In the genomic region with DNA sequence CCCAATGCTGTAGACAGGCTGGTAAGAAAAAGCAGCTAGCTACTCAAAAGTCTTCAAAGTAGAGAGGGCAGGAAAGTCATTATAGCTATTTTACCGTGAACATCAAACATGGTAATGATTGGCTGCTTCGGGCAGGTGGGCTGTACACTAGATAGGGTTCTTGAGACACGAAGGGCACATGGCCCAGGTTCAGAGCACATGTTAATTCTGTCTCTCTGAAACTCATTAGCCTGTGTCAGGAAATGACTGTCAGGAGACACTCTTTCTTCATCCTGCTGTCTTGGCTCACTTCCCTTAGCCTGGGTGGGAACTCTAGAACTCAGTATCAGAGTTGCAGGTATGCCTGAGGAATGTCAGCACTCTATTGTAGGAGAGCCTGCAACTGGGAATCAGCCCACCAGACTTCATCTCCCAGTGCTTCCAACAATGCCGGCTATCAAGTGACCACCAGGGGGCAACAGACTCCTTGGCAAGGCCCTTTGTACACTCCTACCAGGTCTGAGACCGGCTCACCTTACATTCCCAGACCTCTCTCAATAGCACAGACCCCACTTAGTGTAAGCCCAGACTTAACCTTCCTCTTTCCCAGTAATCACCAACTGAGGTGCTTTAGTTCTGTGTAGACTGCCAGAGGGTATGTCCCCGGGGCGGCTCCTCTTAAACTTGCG, we compare ENCODE assay signal across 9 mouse cellular contexts. TPM values are rescaled to one million over a fixed set of nuclear protein-coding genes. Genes with fewer than 3 reads are reported as not detected.
A peak's percentile ranks its signal among the peaks of the same experiment; 100 is the strongest.
DNase-seq lines count a peak whose midpoint lies in the region; ATAC-seq and TF ChIP-seq lines count a peak whose summit lies in the region.
"Had no signal": no experiment of that assay in that cellular context is flagged by ENCODE, and none has a peak within 500 bp of the region (broad histone marks: within the 10 kb centered on the region; RNA-seq: fewer than 3 reads in every experiment).

No protein-coding gene starts in this region.

- CTCF ChIA-PET in Patski (lab: Charles Lee) = interaction anchor here (0.6 to 2.7 kb wide), 5 partner anchors 9 to 100 kb away, joined by 3 to 8 read pairs (median 4); no protein-coding TSS in a partner anchor

- H3K4me2 ChIP-seq in hindbrain, embryonic 13.5 days = no peak overlapping the region

- H3K27ac ChIP-seq in hindbrain, embryonic 13.5 days = no peak overlapping the region

- H3K36me3 ChIP-seq in hindbrain, embryonic 13.5 days = 0 out of 2 replicates have a peak, but pooled peaks cover 6% of the 10 kb centered on the region

- in situ Hi-C loops in Patski (cut with MboI; ENCODE audit: low pct_unique_long_range_greater_than_20kb) = loop anchor here (5.0 to 25.0 kb wide), 4 partner anchors 125 to 850 kb away; a partner anchor contains a TSS

- 40% methylated on average over 8 of the region's 8 CpGs for WGBS in hindbrain, embryonic 13.5 days

- no peaks in the 10 kb centered on the region for H3K27me3 ChIP-seq in Patski
- no peaks in the 10 kb centered on the region for H3K27me3 ChIP-seq in hindbrain, embryonic 13.5 days

- intact Hi-C loops in left cerebral cortex, postnatal 10 days (cut with DNase I) = loop anchor here (5.0 kb wide), 2 partner anchors 135 to 605 kb away; a partner anchor contains a TSS

- POLR2A ChIA-PET in Patski (lab: Charles Lee) = interaction anchor here (0.7 to 1.2 kb wide), 4 partner anchors 9 to 101 kb away, joined by 3 read pairs; a partner anchor contains a TSS

- no peak overlapping the region for H3K4me3 ChIP-seq in hindbrain, embryonic 13.5 days
- H3K4me3 ChIP-seq: myocyte had no signal

- peak; percentile 37 for ATAC-seq in Patski
- peak; percentile 24; the same call in 1 of the 2 replicates for ATAC-seq in hindbrain, embryonic 13.5 days (ENCODE audit: low FRiP score)
- peak; percentile 59 for ATAC-seq in megakaryocyte progenitor cell, adult 5-6 weeks (replicated peaks; ENCODE audit: poor library complexity)
- ATAC-seq in activated CD4-positive, CD25-positive, alpha-beta regulatory T cell, adult 4 months = no peak

- no peak overlapping the region for H3K9ac ChIP-seq in hindbrain, embryonic 13.5 days

- H3K4me1 ChIP-seq in hindbrain, embryonic 13.5 days (replicated peaks) = peaks cover 28% of the 10 kb centered on the region

- no peaks in the 10 kb centered on the region for H3K9me3 ChIP-seq in hindbrain, embryonic 13.5 days

- peak; percentile 89 for TF ChIP-seq CTCF in Patski (IDR thresholded peaks at IDR 0.05)

- DNase-seq in Patski (ENCODE audit: low read depth, low spot score) = peak; percentile 38
- DNase-seq in cerebellum, adult 8-10 months = peak; percentile 71
- peak; percentile 53 to 65 for DNase-seq in frontal cortex, postnatal 14 days (ENCODE audit: low spot score in 2 of 2)
- DNase-seq in left cerebral cortex, postnatal 10 days (ENCODE audit: extremely low spot score in 1 of 2, low spot score in 2 of 2) = peak; percentile 54 to 76
- DNase-seq in right cerebral cortex, postnatal 25 days = peak; percentile 55

RNA-seq across cellular contexts. Expression of a gene that starts 1.4 kb away (rescaled TPM):
- 162 TPM for polyA plus RNA-seq in Patski (2021)
- 49.1 and 52.7 TPM in 2 replicates for polyA plus RNA-seq in hindbrain, embryonic 13.5 days (2015; fragmentation: Nextera tagmentation; extraction: Ambion mirVana)
- total RNA-seq in left cerebral cortex, postnatal 10 days (2021) = 100 to 1,000 TPM in 1 of 2 experiments, 10 to 100 TPM in 1; 90.9 to 104 TPM
- 12.1 and 14.8 TPM in 2 replicates for total RNA-seq in megakaryocyte progenitor cell, adult 5-6 weeks (2015)
- 19.6 and 21.9 TPM in 2 replicates for total RNA-seq in megakaryocyte progenitor cell, adult 5-6 weeks (2017)
- 10 to 100 TPM; 32.2 to 35.0 TPM for polyA plus RNA-seq in activated CD4-positive, CD25-positive, alpha-beta regulatory T cell, adult 4 months (2017; shearing (Covaris generic))

RNA-seq across cellular contexts. Expression of a gene that starts 31.2 kb away (rescaled TPM):
- not detected for polyA plus RNA-seq in Patski (2021)
- 3.7 and 5.3 TPM in 2 replicates for polyA plus RNA-seq in hindbrain, embryonic 13.5 days (2015; fragmentation: Nextera tagmentation; extraction: Ambion mirVana)
- total RNA-seq in left cerebral cortex, postnatal 10 days (2021) = 10 to 100 TPM; 54.5 to 58.8 TPM
- not detected in 2 replicates for total RNA-seq in megakaryocyte progenitor cell, adult 5-6 weeks (2015)
- not detected in 2 replicates for total RNA-seq in megakaryocyte progenitor cell, adult 5-6 weeks (2017)
- under 1 TPM in 1 of 2 experiments, not detected in 1; 0.16 TPM for polyA plus RNA-seq in activated CD4-positive, CD25-positive, alpha-beta regulatory T cell, adult 4 months (2017; shearing (Covaris generic))
- polyA plus RNA-seq: myocyte had no signal
